Mouse (Mus musculus): Measurements from ENCODE around the gene Ecpas. TPM values are rescaled to one million over a fixed set of nuclear protein-coding genes. Genes with fewer than 3 reads are reported as not detected.

The Ecpas gene
- polyA plus RNA-seq, 1 experiment from 2014 or later, result 26.7 TPM

GRCm38 (mm10) chr4:58907453-58907852 is 5.1 kb downstream of the Ecpas start:
- H3K9ac ChIP-seq, result no peak overlapping the region
- H3K36me3 ChIP-seq, result no peaks in the 10 kb centered on the region
- H3K27ac ChIP-seq, result no peak overlapping the region
- no peak overlapping the region for H3K4me3 ChIP-seq
- no peak for ATAC-seq (ENCODE audit: borderline replicate concordance, extremely low read depth, low FRiP score, low TSS enrichment)
- H3K9me3 ChIP-seq, result no peaks in the 10 kb centered on the region
- H3K4me1 ChIP-seq, result peaks cover 10% of the 10 kb centered on the region
- no peaks in the 10 kb centered on the region for H3K27me3 ChIP-seq
- no peak overlapping the region for H3K4me2 ChIP-seq
- 70% methylated on average over 1 of the region's 1 CpGs for WGBS

GRCm38 (mm10) chr4:58898318-58898717 is 14.2 kb downstream of the Ecpas start:
- Histone ChIP-seq H3K4me1 (0 out of 2 replicates have a peak, but pooled peaks cover 3% of the 10 kb centered on the region), H3K4me3 (no peak overlapping the region), H3K27me3 (no peaks in the 10 kb centered on the region), H3K27ac (no peak overlapping the region), H3K4me2 (no peak overlapping the region), H3K9me3 (no peaks in the 10 kb centered on the region), H3K9ac (no peak overlapping the region), H3K36me3 (no peaks in the 10 kb centered on the region)
- ATAC-seq (ENCODE audit: borderline replicate concordance, extremely low read depth, low FRiP score, low TSS enrichment), result no peak

GRCm38 (mm10) chr4:58897436-58897835 is 15.1 kb downstream of the Ecpas start:
- Histone ChIP-seq H3K9ac (no peak overlapping the region), H3K4me3 (no peak overlapping the region), H3K27me3 (no peaks in the 10 kb centered on the region), H3K36me3 (no peaks in the 10 kb centered on the region), H3K4me2 (no peak overlapping the region), H3K4me1 (0 out of 2 replicates have a peak, but pooled peaks cover 3% of the 10 kb centered on the region), H3K9me3 (no peaks in the 10 kb centered on the region), H3K27ac (no peak overlapping the region)
- no peak for ATAC-seq (ENCODE audit: borderline replicate concordance, extremely low read depth, low FRiP score, low TSS enrichment)
- WGBS, result 62% methylated on average over 4 of the region's 4 CpGs

GRCm38 (mm10) chr4:58894399-58894798 is 18.1 kb downstream of the Ecpas start:
- H3K27me3 ChIP-seq, result no peaks in the 10 kb centered on the region
- no peaks in the 10 kb centered on the region for H3K9me3 ChIP-seq
- H3K36me3 ChIP-seq, result no peaks in the 10 kb centered on the region
- H3K9ac ChIP-seq, result no peak overlapping the region
- no peak for ATAC-seq (ENCODE audit: borderline replicate concordance, extremely low read depth, low FRiP score, low TSS enrichment)
- no peak overlapping the region for H3K4me3 ChIP-seq
- no peak overlapping the region for H3K27ac ChIP-seq
- 89% methylated on average over 7 of the region's 7 CpGs for WGBS
- H3K4me1 ChIP-seq, result 0 out of 2 replicates have a peak, but pooled peaks cover 3% of the 10 kb centered on the region
- H3K4me2 ChIP-seq, result no peak overlapping the region

GRCm38 (mm10) chr4:58890035-58890782 is 22.3 kb downstream of the Ecpas start:
- H3K9me3 ChIP-seq, result no peaks in the 10 kb centered on the region
- WGBS, result 81% methylated on average over 4 of the region's 4 CpGs
- H3K4me2 ChIP-seq, result no peak overlapping the region
- no peak overlapping the region for H3K4me3 ChIP-seq
- no peak overlapping the region for H3K27ac ChIP-seq
- no peak overlapping the region for H3K9ac ChIP-seq
- no peak for ATAC-seq (ENCODE audit: borderline replicate concordance, extremely low read depth, low FRiP score, low TSS enrichment)
- H3K4me1 ChIP-seq, result peaks cover 6% of the 10 kb centered on the region; the same call in 1 of the 2 replicates
- no peaks in the 10 kb centered on the region for H3K36me3 ChIP-seq
- H3K27me3 ChIP-seq, result no peaks in the 10 kb centered on the region

- H3K9ac ChIP-seq, result no peak overlapping the region
- 90% methylated on average over 1 of the region's 1 CpGs for WGBS
- ATAC-seq (ENCODE audit: borderline replicate concordance, extremely low read depth, low FRiP score, low TSS enrichment), result no peak
- no peak overlapping the region for H3K4me2 ChIP-seq
- no peaks in the 10 kb centered on the region for H3K27me3 ChIP-seq
- peaks cover 6% of the 10 kb centered on the region; the same call in 1 of the 2 replicates for H3K4me1 ChIP-seq
- no peak overlapping the region for H3K4me3 ChIP-seq
- H3K36me3 ChIP-seq, result no peaks in the 10 kb centered on the region
- H3K27ac ChIP-seq, result no peak overlapping the region
- H3K9me3 ChIP-seq, result no peaks in the 10 kb centered on the region
These were observed 24.0 kb downstream of the Ecpas start for GRCm38 (mm10) chr4:58888568-58888967.

- ATAC-seq (ENCODE audit: borderline replicate concordance, extremely low read depth, low FRiP score, low TSS enrichment), result no peak
- WGBS, result 81% methylated on average over 3 of the region's 3 CpGs
- H3K9ac ChIP-seq, result no peak overlapping the region
These were observed 24.9 kb downstream of the Ecpas start for GRCm38 (mm10) chr4:58887626-58888025.

GRCm38 (mm10) chr4:58886778-58887177 is 25.8 kb downstream of the Ecpas start:
- no peaks in the 10 kb centered on the region for H3K36me3 ChIP-seq
- H3K4me2 ChIP-seq, result no peak overlapping the region
- H3K9ac ChIP-seq, result no peak overlapping the region
- no peak overlapping the region for H3K4me3 ChIP-seq
- 80% methylated on average over 3 of the region's 3 CpGs for WGBS
- ATAC-seq (ENCODE audit: borderline replicate concordance, extremely low read depth, low FRiP score, low TSS enrichment), result no peak
- no peak overlapping the region for H3K27ac ChIP-seq
- H3K27me3 ChIP-seq, result no peaks in the 10 kb centered on the region
- no peaks in the 10 kb centered on the region for H3K9me3 ChIP-seq
- H3K4me1 ChIP-seq, result peaks cover 6% of the 10 kb centered on the region; the same call in 1 of the 2 replicates

More at GRCm38 (mm10) chr4:58887626-58888025, 24.9 kb downstream of the Ecpas start:
- H3K4me3 ChIP-seq, result no peak overlapping the region
- H3K4me2 ChIP-seq, result no peak overlapping the region
- no peak overlapping the region for H3K27ac ChIP-seq
- peaks cover 6% of the 10 kb centered on the region; the same call in 1 of the 2 replicates for H3K4me1 ChIP-seq
- H3K36me3 ChIP-seq, result no peaks in the 10 kb centered on the region
- no peaks in the 10 kb centered on the region for H3K9me3 ChIP-seq
- H3K27me3 ChIP-seq, result no peaks in the 10 kb centered on the region

GRCm38 (mm10) chr4:58885341-58885740 is 27.2 kb downstream of the Ecpas start:
- Histone ChIP-seq H3K9ac (no peak overlapping the region), H3K9me3 (no peaks in the 10 kb centered on the region), H3K27me3 (no peaks in the 10 kb centered on the region), H3K4me3 (no peak overlapping the region), H3K27ac (no peak overlapping the region), H3K4me1 (peaks cover 6% of the 10 kb centered on the region; the same call in 1 of the 2 replicates), H3K36me3 (no peaks in the 10 kb centered on the region), H3K4me2 (no peak overlapping the region)
- no peak for ATAC-seq (ENCODE audit: borderline replicate concordance, extremely low read depth, low FRiP score, low TSS enrichment)
- WGBS, result 42% methylated on average over 5 of the region's 5 CpGs

GRCm38 (mm10) chr4:58883841-58884240 is 28.7 kb downstream of the Ecpas start:
- no peak for ATAC-seq (ENCODE audit: borderline replicate concordance, extremely low read depth, low FRiP score, low TSS enrichment)
- Histone ChIP-seq H3K36me3 (no peaks in the 10 kb centered on the region), H3K4me2 (no peak overlapping the region), H3K27me3 (no peaks in the 10 kb centered on the region), H3K4me1 (peaks cover 6% of the 10 kb centered on the region; the same call in 1 of the 2 replicates), H3K9ac (no peak overlapping the region), H3K27ac (no peak overlapping the region), H3K9me3 (no peaks in the 10 kb centered on the region), H3K4me3 (no peak overlapping the region)
- WGBS, result 46% methylated on average over 2 of the region's 2 CpGs

GRCm38 (mm10) chr4:58874373-58874772 is 38.2 kb downstream of the Ecpas start:
- H3K36me3 ChIP-seq, result peaks cover 16% of the 10 kb centered on the region; the same call in 1 of the 2 replicates

GRCm38 (mm10) chr4:58867242-58867641 is 45.3 kb downstream of the Ecpas start:
- Histone ChIP-seq H3K36me3 (peaks cover 6% of the 10 kb centered on the region; the same call in 1 of the 2 replicates), H3K9me3 (no peaks in the 10 kb centered on the region)
- 79% methylated on average over 6 of the region's 6 CpGs for WGBS

More at GRCm38 (mm10) chr4:58874373-58874772, 38.2 kb downstream of the Ecpas start:
- no peak overlapping the region for H3K9ac ChIP-seq
- H3K4me2 ChIP-seq, result no peak overlapping the region
- 87% methylated on average over 4 of the region's 4 CpGs for WGBS
- no peaks in the 10 kb centered on the region for H3K27me3 ChIP-seq
- no peaks in the 10 kb centered on the region for H3K4me1 ChIP-seq
- H3K27ac ChIP-seq, result no peak overlapping the region
- no peak for ATAC-seq (ENCODE audit: borderline replicate concordance, extremely low read depth, low FRiP score, low TSS enrichment)
- H3K9me3 ChIP-seq, result no peaks in the 10 kb centered on the region
- H3K4me3 ChIP-seq, result no peak overlapping the region

More at GRCm38 (mm10) chr4:58867242-58867641, 45.3 kb downstream of the Ecpas start:
- H3K9ac ChIP-seq, result no peak overlapping the region
- H3K27me3 ChIP-seq, result no peaks in the 10 kb centered on the region
- no peak overlapping the region for H3K4me2 ChIP-seq
- no peak overlapping the region for H3K27ac ChIP-seq
- no peaks in the 10 kb centered on the region for H3K4me1 ChIP-seq
- no peak overlapping the region for H3K4me3 ChIP-seq
- ATAC-seq (ENCODE audit: borderline replicate concordance, extremely low read depth, low FRiP score, low TSS enrichment), result no peak
